Mouse (Mus musculus): ENCODE data around the gene Gm10974.

DNA sequence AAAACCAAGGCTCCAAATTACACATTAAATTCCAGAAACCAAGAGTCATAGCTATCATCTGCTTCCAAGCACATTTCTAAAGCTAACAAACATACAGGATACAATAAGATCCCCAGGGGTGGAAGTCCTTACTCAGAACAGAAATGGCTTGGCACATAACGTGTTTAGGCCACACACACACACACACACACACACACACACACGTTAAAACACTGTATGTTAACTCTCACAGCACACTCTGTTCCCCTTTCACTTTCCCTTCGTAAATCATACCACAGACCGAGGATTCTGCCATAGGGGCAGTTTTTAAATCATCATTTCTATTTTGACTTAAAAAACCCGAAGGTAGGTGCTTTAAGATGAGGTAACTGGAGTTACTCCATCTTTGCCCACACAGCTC, 18.5 kb downstream of the Gm10974 start:
- TF ChIP-seq GATA1 (IDR thresholded peaks at IDR 0.05; ENCODE audit: borderline replicate concordance, low read length) (no peak), FLI1 (IDR thresholded peaks at IDR 0.05; ENCODE audit: low read length) (no peak)
